ENCODE assay signal across 17 mouse cellular contexts in the genomic region with DNA sequence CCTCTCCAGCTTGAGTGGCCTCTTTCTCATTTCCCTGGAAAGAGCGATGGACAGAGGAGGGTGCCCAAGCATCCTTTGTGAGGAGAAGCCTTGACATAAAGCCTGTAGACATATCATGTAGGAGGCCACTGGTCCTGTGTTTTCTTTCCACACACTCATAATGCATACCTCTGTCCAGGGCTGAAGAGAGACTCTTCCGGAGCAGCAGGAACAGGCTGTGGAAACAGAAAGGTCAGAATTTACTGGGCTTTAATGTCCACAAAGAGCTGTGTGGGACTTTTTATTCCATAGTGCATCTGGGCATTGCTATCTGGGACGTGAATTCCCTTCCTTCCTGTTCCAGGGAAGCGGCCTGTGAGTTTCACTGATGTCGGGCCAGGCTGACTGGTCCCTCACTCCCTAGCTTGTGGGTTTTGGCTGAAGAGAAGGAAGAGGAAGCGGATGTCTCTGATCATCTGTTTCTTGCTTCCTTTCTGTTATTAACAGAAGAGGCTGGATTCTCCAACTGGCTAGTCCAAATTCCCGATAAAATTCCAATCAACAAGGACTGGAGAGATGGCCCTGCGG. TPM values are rescaled to one million over a fixed set of nuclear protein-coding genes. Genes with fewer than 3 reads are reported as not detected.
DNase-seq lines count a peak whose midpoint lies in the region; ATAC-seq lines count a peak whose summit lies in the region.
"Had no signal": no experiment of that assay in that cellular context is flagged by ENCODE, and none has a peak within 500 bp of the region (broad histone marks: within the 10 kb centered on the region; RNA-seq: fewer than 3 reads in every experiment).

No protein-coding gene starts in this region.

- ATAC-seq in forebrain, embryonic 13.5 days = no peak
- ATAC-seq: forebrain, postnatal 0 days; intestine, embryonic 15.5 days; midbrain, embryonic 16.5 days had no signal

- no peak overlapping the region for H3K4me3 ChIP-seq in forebrain, embryonic 13.5 days
- H3K4me3 ChIP-seq: hindbrain, embryonic 12.5 days; intestine, embryonic 15.5 days; limb, embryonic 13.5 days had no signal

- peak; percentile 17 for DNase-seq in adrenal gland, postnatal 10 days
- no peak for DNase-seq in adrenal gland, adult 2 months
- DNase-seq in kidney, postnatal 14 days = peak; percentile 56
- no peak for DNase-seq in kidney, adult 8-10 months
- DNase-seq in heart, adult 9 months (ENCODE audit: low spot score in 2 of 2) = peak; percentile 55 to 77
- DNase-seq in heart, postnatal 14 days = peak; percentile 18 to 31
- DNase-seq in cerebellum, postnatal 25 days = no peak
- DNase-seq: forebrain, postnatal 0 days; gastrocnemius, postnatal 25 days; right cerebral cortex, postnatal 14 days had no signal

- H3K36me3 ChIP-seq in forebrain, embryonic 13.5 days (ENCODE audit: poor library complexity, severe bottlenecking) = no peaks in the 10 kb centered on the region
- H3K36me3 ChIP-seq: hindbrain, embryonic 12.5 days; intestine, embryonic 15.5 days had no signal

- no peak overlapping the region for H3K27ac ChIP-seq in forebrain, embryonic 13.5 days
- H3K27ac ChIP-seq: hindbrain, embryonic 12.5 days; intestine, embryonic 15.5 days; limb, embryonic 13.5 days had no signal

- intact Hi-C loops in heart, postnatal 14 days (cut with DNase I) = no loop called here

- no peak overlapping the region for H3K9ac ChIP-seq in forebrain, embryonic 13.5 days
- H3K9ac ChIP-seq: forebrain, postnatal 0 days; hindbrain, embryonic 12.5 days; intestine, embryonic 15.5 days; limb, embryonic 13.5 days had no signal

- H3K27me3 ChIP-seq in forebrain, embryonic 13.5 days = no peaks in the 10 kb centered on the region
- H3K27me3 ChIP-seq: CH12.LX; hindbrain, embryonic 12.5 days; intestine, embryonic 15.5 days; limb, embryonic 13.5 days had no signal

- no peak overlapping the region for H3K4me2 ChIP-seq in forebrain, embryonic 13.5 days
- H3K4me2 ChIP-seq: hindbrain, embryonic 12.5 days; intestine, embryonic 15.5 days; limb, embryonic 13.5 days had no signal

- no peaks in the 10 kb centered on the region for H3K9me3 ChIP-seq in forebrain, embryonic 13.5 days (replicated peaks)
- H3K9me3 ChIP-seq: hindbrain, embryonic 12.5 days; intestine, embryonic 15.5 days; limb, embryonic 13.5 days had no signal

- H3K4me1 ChIP-seq in forebrain, embryonic 13.5 days = no peaks in the 10 kb centered on the region
- H3K4me1 ChIP-seq: hindbrain, embryonic 12.5 days; intestine, embryonic 15.5 days had no signal

- WGBS in forebrain, embryonic 13.5 days = 92% methylated on average over 8 of the region's 8 CpGs

RNA-seq across cellular contexts. Expression of gene Eva1a, which starts 25.8 kb away (rescaled TPM):
- total RNA-seq in adrenal gland, postnatal 10 days (2021) = 10 to 100 TPM in 1 of 2 experiments, 1 to 10 TPM in 1; 7.4 to 11.4 TPM
- 1 to 10 TPM; 2.2 to 3.4 TPM for total RNA-seq in adrenal gland, adult 2 months (2021)
- 1.1 TPM in 2 replicates for polyA plus RNA-seq in adrenal gland, adult 2 months (2012; rRNA removed)
- total RNA-seq in heart, postnatal 14 days (2021) = 1 to 10 TPM; 3.7 to 5.2 TPM
- polyA plus RNA-seq in forebrain, embryonic 13.5 days (2015; fragmentation: Nextera tagmentation; extraction: Ambion mirVana) = 1.2 and 1.9 TPM in 2 replicates
- total RNA-seq: CH12.LX; megakaryocyte progenitor cell, adult 5-6 weeks had no signal

Comparison
In these comparisons a context has a peak if more than half of its experiments do, and no peak if none do; other contexts are left out.
1. DNase-seq: peak in adrenal gland, postnatal 10 days (single experiment), kidney, postnatal 14 days (single experiment), heart, adult 9 months (2 of 2) and heart, postnatal 14 days (2 of 2); none in adrenal gland, adult 2 months (single experiment), kidney, adult 8-10 months (0 of 2) and cerebellum, postnatal 25 days (0 of 2).